Mouse (Mus musculus) ES-E14 (cell line): ENCODE measurements around the gene Wdr81. TPM values are rescaled to one million over a fixed set of nuclear protein-coding genes. Genes with fewer than 3 reads are reported as not detected.

Experiments
- DNase-seq: peaks from one replicate; pipeline ENCODE4 v3.0.0-alpha.2; 2013; ENCODE audit warnings: low read depth, low spot score
- H3K27ac ChIP-seq: 2 replicates; pipeline ENCODE4 v1.5.1; 2012; ENCODE audit warnings: low read depth, mild to moderate bottlenecking, low read length, moderate library complexity, mixed read lengths; ENCODE audit not compliant: poor library complexity, insufficient read depth, severe bottlenecking
- H3K36me3 ChIP-seq: 2 replicates; pipeline ENCODE4 v1.6.1; 2012; ENCODE audit warnings: mild to moderate bottlenecking, low read length, moderate library complexity, mixed read lengths; ENCODE audit not compliant: control insufficient read depth, poor library complexity, insufficient read depth, severe bottlenecking
- H3K4me1 ChIP-seq, 2 experiments: fragments of 150-350 bp in 1 of 2; sonication (generic) in 1 of 2; 2 replicates each; pipeline ENCODE4 v1.6.1; 2012; ENCODE audit warnings: low read length in 2 of 2, mild to moderate bottlenecking in 1 of 2, mixed read lengths in 1 of 2; ENCODE audit not compliant: control insufficient read depth in 2 of 2, insufficient read depth in 2 of 2, poor library complexity in 1 of 2
- H3K4me3 ChIP-seq, 2 experiments: fragments of 150-350 bp in 1 of 2; sonication (generic) in 1 of 2; 2 replicates each; pipeline ENCODE4 v1.5.1; 2012; ENCODE audit warnings: low read length in 2 of 2, low read depth in 1 of 2, mild to moderate bottlenecking in 1 of 2, mixed read lengths in 1 of 2; ENCODE audit not compliant: insufficient read depth in 1 of 2, poor library complexity in 1 of 2, severe bottlenecking in 1 of 2
- H3K9ac ChIP-seq: 2 replicates; pipeline ENCODE4 v1.6.1; 2012; ENCODE audit warnings: low read depth, mild to moderate bottlenecking, low read length, mixed read lengths; ENCODE audit not compliant: poor library complexity, insufficient read depth, severe bottlenecking
- H3K9me3 ChIP-seq: fragments of 150-350 bp; sonication (generic); 2 replicates; pipeline ENCODE4 v1.6.1; 2012; ENCODE audit warnings: low read depth, mild to moderate bottlenecking, low read length; ENCODE audit not compliant: control insufficient read depth, insufficient read depth
- CHD2 ChIP-seq: IDR thresholded peaks from 2 replicates; pipeline ENCODE4 v1.6.1; 2014; ENCODE audit warnings: mild to moderate bottlenecking, low read depth, low read length, inconsistent platforms
- HCFC1 ChIP-seq: IDR thresholded peaks from 2 replicates; pipeline ENCODE4 v1.6.1; 2012; ENCODE audit warnings: low read length, inconsistent platforms, borderline replicate concordance; ENCODE audit not compliant: insufficient read depth
- MAFK ChIP-seq: IDR thresholded peaks from 2 replicates; pipeline ENCODE4 v1.6.1; 2014; ENCODE audit warnings: mild to moderate bottlenecking, low read depth, low read length, inconsistent platforms; ENCODE audit not compliant: insufficient read depth
- ZC3H11A ChIP-seq: IDR thresholded peaks from 2 replicates; pipeline ENCODE4 v1.6.1; 2012; ENCODE audit warnings: low read depth, mild to moderate bottlenecking, inconsistent platforms, low read length, borderline replicate concordance
- ZNF384 ChIP-seq: IDR thresholded peaks from 2 replicates; pipeline ENCODE4 v1.6.1; 2012; ENCODE audit warnings: low read depth, low read length, inconsistent platforms
- in situ Hi-C, 2 experiments: fragments of 600-800 bp; cut with MboI; formaldehyde crosslinking; loops; one replicate each; pipeline ENCODE4 v1.15.1; 2025; ENCODE audit warnings: low sequenced_read_pairs in 2 of 2, inconsistent platforms in 1 of 2; ENCODE audit not compliant: unreplicated experiment in 2 of 2
- total RNA-seq: library from RNA; depleted of rRNA; stranded (reverse); fragments of 300-350 nt; gene quantifications from 2 replicates; pipeline ENCODE4 v1.2.3, GENCODE M21; 2012

The Wdr81 gene
- total RNA-seq, 1 experiment = 11.8 TPM

- Histone ChIP-seq H3K9ac (no peak overlapping the region), H3K4me1 (no peaks in the 10 kb centered on the region), H3K27ac (no peak overlapping the region), H3K9me3 (no peaks in the 10 kb centered on the region), H3K36me3 (no peaks in the 10 kb centered on the region), H3K4me3 (no peak overlapping the region)
- DNase-seq = no peak
- in situ Hi-C loops = no loop called here
- no peak for TF ChIP-seq CHD2
- no peak for TF ChIP-seq ZNF384
- no peak for TF ChIP-seq ZC3H11A
- TF ChIP-seq MAFK = no peak
- TF ChIP-seq HCFC1 = no peak
These were observed 20.4 kb downstream of the Wdr81 start for GRCm38 (mm10) chr11:75434138-75434537.

- no peaks in the 10 kb centered on the region for H3K9me3 ChIP-seq
- no peaks in the 10 kb centered on the region for H3K36me3 ChIP-seq
- no peak overlapping the region for H3K27ac ChIP-seq
- no peak overlapping the region for H3K4me3 ChIP-seq
- H3K4me1 ChIP-seq = no peaks in the 10 kb centered on the region
- DNase-seq = no peak
- TF ChIP-seq CHD2 = no peak
- no peak for TF ChIP-seq MAFK
- H3K9ac ChIP-seq = no peak overlapping the region
- in situ Hi-C loops = no loop called here
These were observed 23.2 kb downstream of the Wdr81 start for GRCm38 (mm10) chr11:75431307-75431706.

GRCm38 (mm10) chr11:75429019-75429705, 25.4 kb downstream of the Wdr81 start:
- DNase-seq = no peak
- Histone ChIP-seq H3K36me3 (no peaks in the 10 kb centered on the region), H3K9ac (no peak overlapping the region), H3K4me1 (no peaks in the 10 kb centered on the region), H3K27ac (no peak overlapping the region), H3K4me3 (no peak overlapping the region), H3K9me3 (no peaks in the 10 kb centered on the region)
- TF ChIP-seq ZNF384 (no peak), MAFK (no peak), HCFC1 (no peak), ZC3H11A (no peak), CHD2 (no peak)
- in situ Hi-C loops = no loop called here

- no peak for DNase-seq
- H3K9ac ChIP-seq = no peak overlapping the region
- no peaks in the 10 kb centered on the region for H3K36me3 ChIP-seq
- no peak overlapping the region for H3K4me3 ChIP-seq
- TF ChIP-seq ZC3H11A = no peak
- TF ChIP-seq HCFC1 = no peak
- no peak for TF ChIP-seq MAFK
- TF ChIP-seq CHD2 = no peak
- no peak for TF ChIP-seq ZNF384
- no peaks in the 10 kb centered on the region for H3K9me3 ChIP-seq
- H3K4me1 ChIP-seq = peaks cover 0 to 5% of the 10 kb centered on the region in 2 experiments; a peak in 1 of 4 replicates
- in situ Hi-C loops = no loop called here
- no peak overlapping the region for H3K27ac ChIP-seq
These were observed 30.1 kb downstream of the Wdr81 start for GRCm38 (mm10) chr11:75424459-75424858.

GRCm38 (mm10) chr11:75424033-75424432, 30.5 kb downstream of the Wdr81 start:
- in situ Hi-C loops = no loop called here
- TF ChIP-seq HCFC1 (no peak), ZC3H11A (no peak)
- no peak overlapping the region for H3K27ac ChIP-seq
- peaks cover 0 to 5% of the 10 kb centered on the region in 2 experiments; a peak in 1 of 4 replicates for H3K4me1 ChIP-seq
- DNase-seq = no peak
- H3K9me3 ChIP-seq = no peaks in the 10 kb centered on the region
- H3K4me3 ChIP-seq = no peak overlapping the region
- no peak overlapping the region for H3K9ac ChIP-seq
- no peaks in the 10 kb centered on the region for H3K36me3 ChIP-seq
